Mouse (Mus musculus) ES-Bruce4 (cell line): ENCODE data around the gene Cetn3. TPM values are rescaled to one million over a fixed set of nuclear protein-coding genes. Genes with fewer than 3 reads are reported as not detected.

Experiments
- H3K27ac ChIP-seq: 2 replicates; pipeline ENCODE4 v1.5.1; 2012; ENCODE audit warnings: low read length, inconsistent platforms; ENCODE audit not compliant: insufficient read depth
- H3K27me3 ChIP-seq: 2 replicates; pipeline ENCODE4 v1.6.1; 2012; ENCODE audit warnings: mild to moderate bottlenecking, low read length, inconsistent platforms; ENCODE audit not compliant: control insufficient read depth, poor library complexity, insufficient read depth, severe bottlenecking
- H3K36me3 ChIP-seq: 2 replicates; pipeline ENCODE4 v1.6.1; 2012; ENCODE audit warnings: inconsistent platforms, mild to moderate bottlenecking, low read length, moderate library complexity; ENCODE audit not compliant: control insufficient read depth, poor library complexity, insufficient read depth, severe bottlenecking
- H3K4me1 ChIP-seq: one replicate; pipeline ENCODE4 v1.8.1; 2011; ENCODE audit warnings: low read length; ENCODE audit not compliant: control insufficient read depth, insufficient read depth
- H3K4me3 ChIP-seq: 2 replicates; pipeline ENCODE4 v1.5.1; 2011; ENCODE audit warnings: low read depth, mild to moderate bottlenecking, low read length
- H3K9ac ChIP-seq: 2 replicates; pipeline ENCODE4 v1.6.1; 2012; ENCODE audit warnings: low read depth, mild to moderate bottlenecking, inconsistent platforms; ENCODE audit not compliant: poor library complexity, severe bottlenecking
- H3K9me3 ChIP-seq: replicated peaks from 2 replicates; pipeline ENCODE4 v1.6.1; 2012; ENCODE audit warnings: mild to moderate bottlenecking, low read length, inconsistent platforms; ENCODE audit not compliant: control insufficient read depth, poor library complexity, insufficient read depth, severe bottlenecking
- CTCF ChIP-seq: IDR thresholded peaks from one replicate; pipeline ENCODE4 v1.8.1; 2011; ENCODE audit warnings: low read depth, low read length
- EP300 ChIP-seq: IDR thresholded peaks from 2 replicates; pipeline ENCODE4 v1.6.1; 2011; ENCODE audit warnings: low read depth, low read length; ENCODE audit not compliant: insufficient read depth
- POLR2A ChIP-seq: IDR thresholded peaks from one replicate; pipeline ENCODE4 v1.8.1; 2011; ENCODE audit warnings: low read length; ENCODE audit not compliant: insufficient read depth
- polyA plus RNA-seq: library from polyadenylated mRNA; stranded (reverse); fragments of >200 nt; gene quantifications from 2 replicates; pipeline ENCODE4 v1.2.4, GENCODE M21; 2011; ENCODE audit warnings: low read depth; ENCODE audit not compliant: missing spikeins, insufficient read depth, insufficient read length

Gene Cetn3
- polyA plus RNA-seq, 1 experiment: 198 TPM

DNA sequence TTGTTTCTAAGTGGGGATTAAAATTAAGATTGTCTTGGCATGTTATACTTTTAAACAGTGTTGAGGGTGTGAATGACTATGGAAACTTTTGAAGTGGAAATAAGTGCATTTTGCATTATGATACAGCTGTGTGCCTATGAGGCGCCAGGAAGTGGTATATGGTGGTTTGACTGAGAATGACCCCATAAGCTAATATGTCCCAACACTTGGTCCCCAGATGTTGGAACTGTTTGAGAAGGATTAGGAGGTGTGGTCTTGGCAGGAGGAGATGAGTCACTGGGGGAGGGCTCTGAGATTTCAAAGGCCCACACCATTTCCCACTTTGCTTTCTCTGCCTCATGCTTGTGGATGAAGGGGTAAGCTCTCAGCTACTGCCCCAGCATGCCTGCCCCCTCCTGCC lies 27.6 kb upstream of the Cetn3 start:
- no peaks in the 10 kb centered on the region for H3K36me3 ChIP-seq
- H3K4me3 ChIP-seq: no peak overlapping the region
- no peak overlapping the region for H3K9ac ChIP-seq
- no peaks in the 10 kb centered on the region for H3K4me1 ChIP-seq
- TF ChIP-seq CTCF (no peak), EP300 (no peak), POLR2A (no peak)
- H3K27ac ChIP-seq: no peak overlapping the region
- no peaks in the 10 kb centered on the region for H3K27me3 ChIP-seq
- no peaks in the 10 kb centered on the region for H3K9me3 ChIP-seq

DNA sequence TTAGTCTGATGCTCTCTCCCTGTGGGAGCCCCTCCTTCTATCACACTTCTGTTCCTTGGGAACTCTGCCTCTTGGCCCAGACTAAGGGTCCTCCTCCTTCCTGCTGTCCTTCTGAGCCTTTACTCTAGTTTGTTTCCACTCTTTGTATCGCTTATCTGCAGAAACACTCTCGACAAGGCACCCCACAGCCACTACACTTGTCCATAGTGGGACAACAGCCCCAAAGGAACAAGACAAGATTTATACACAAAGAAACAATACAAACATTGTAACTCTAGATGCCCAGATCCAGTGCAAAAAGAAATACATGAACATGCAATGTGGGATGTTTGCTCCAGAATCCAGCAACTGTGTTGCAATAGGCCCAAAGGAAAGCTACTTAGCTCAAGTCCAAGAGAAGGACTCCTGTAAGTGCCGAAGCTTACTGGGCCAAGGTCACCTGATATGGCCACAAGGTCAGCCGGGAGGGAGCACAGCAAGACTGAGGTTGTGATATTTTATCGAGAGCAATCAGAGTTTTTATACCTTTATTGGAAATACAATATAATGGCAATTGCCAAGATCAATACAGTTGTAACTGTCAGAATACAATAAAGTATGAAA lies 25.7 kb upstream of the Cetn3 start:
- Histone ChIP-seq H3K27me3 (no peaks in the 10 kb centered on the region), H3K36me3 (no peaks in the 10 kb centered on the region), H3K9ac (no peak overlapping the region), H3K27ac (no peak overlapping the region), H3K4me1 (no peaks in the 10 kb centered on the region), H3K9me3 (no peaks in the 10 kb centered on the region), H3K4me3 (no peak overlapping the region)
- TF ChIP-seq POLR2A: no peak
- no peak for TF ChIP-seq CTCF
- TF ChIP-seq EP300: no peak

GRCm38 (mm10) chr13:81760379-81760778 lies 22.5 kb upstream of the Cetn3 start:
- Histone ChIP-seq H3K9ac (no peak overlapping the region), H3K36me3 (no peaks in the 10 kb centered on the region), H3K27me3 (no peaks in the 10 kb centered on the region), H3K27ac (no peak overlapping the region), H3K4me3 (no peak overlapping the region), H3K9me3 (no peaks in the 10 kb centered on the region), H3K4me1 (no peaks in the 10 kb centered on the region)
- TF ChIP-seq POLR2A (no peak), CTCF (no peak), EP300 (no peak)

DNA sequence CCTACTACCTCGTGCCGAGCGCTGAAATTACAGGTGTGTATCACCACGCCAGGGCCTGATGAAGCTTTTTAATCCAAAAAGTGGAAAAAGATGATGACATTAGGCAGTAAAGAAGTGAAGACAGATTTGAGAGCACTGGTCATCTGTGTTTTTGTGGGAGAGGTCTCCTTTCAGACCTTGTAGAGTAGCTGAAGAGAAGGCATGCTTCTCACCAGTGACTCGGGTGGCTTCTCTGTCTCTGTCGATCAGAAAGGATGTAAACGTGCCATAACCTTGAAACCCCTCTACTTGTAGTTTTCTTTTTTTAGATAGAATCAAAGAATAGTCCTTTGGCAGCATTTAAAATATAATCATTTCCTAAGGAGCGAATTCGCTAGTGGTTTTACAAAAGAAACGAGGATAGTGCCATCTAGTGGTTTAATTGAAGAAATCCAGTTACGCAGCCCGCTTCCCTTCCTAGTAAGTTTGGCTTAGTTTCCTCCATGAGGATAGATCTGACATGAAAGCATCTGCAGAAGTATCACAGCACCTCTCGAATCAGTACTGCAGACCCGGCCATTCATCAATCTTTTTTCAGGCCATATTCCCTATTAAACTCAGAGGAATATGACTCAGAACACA lies 21.2 kb upstream of the Cetn3 start:
- Histone ChIP-seq H3K4me3 (no peak overlapping the region), H3K9me3 (no peaks in the 10 kb centered on the region), H3K27me3 (no peaks in the 10 kb centered on the region), H3K36me3 (no peaks in the 10 kb centered on the region), H3K9ac (no peak overlapping the region), H3K4me1 (no peaks in the 10 kb centered on the region), H3K27ac (no peak overlapping the region)
- no peak for TF ChIP-seq POLR2A
- TF ChIP-seq CTCF: no peak
- no peak for TF ChIP-seq EP300

GRCm38 (mm10) chr13:81764173-81764572 lies 18.7 kb upstream of the Cetn3 start:
- no peak overlapping the region for H3K27ac ChIP-seq
- no peaks in the 10 kb centered on the region for H3K27me3 ChIP-seq
- H3K4me1 ChIP-seq: no peaks in the 10 kb centered on the region
- no peak overlapping the region for H3K9ac ChIP-seq
- H3K4me3 ChIP-seq: no peak overlapping the region
- TF ChIP-seq EP300 (no peak), CTCF (no peak), POLR2A (no peak)
- no peaks in the 10 kb centered on the region; the same call in 1 of the 2 replicates for H3K9me3 ChIP-seq
- H3K36me3 ChIP-seq: no peaks in the 10 kb centered on the region

GRCm38 (mm10) chr13:81767038-81767659 lies 15.7 kb upstream of the Cetn3 start:
- H3K9ac ChIP-seq: no peak overlapping the region
- H3K4me1 ChIP-seq: no peaks in the 10 kb centered on the region
- TF ChIP-seq CTCF: peak; percentile 84
- TF ChIP-seq EP300: no peak
- no peak for TF ChIP-seq POLR2A
- no peaks in the 10 kb centered on the region; the same call in 1 of the 2 replicates for H3K9me3 ChIP-seq
- no peaks in the 10 kb centered on the region for H3K36me3 ChIP-seq
- no peak overlapping the region for H3K4me3 ChIP-seq
- no peaks in the 10 kb centered on the region for H3K27me3 ChIP-seq
- H3K27ac ChIP-seq: no peak overlapping the region
